Mouse (Mus musculus) B cell, adult 2 months (primary cell): ENCODE data around the gene Fam222b.
A peak's percentile ranks its signal among the peaks of the same experiment; 100 is the strongest.
"Not testable (repeated sequence)": the region's sequence is repeated elsewhere in the genome, so short reads cannot be mapped to it uniquely, and the experiment has no call there.

Experiments
- DNase-seq, 2 experiments: peaks; one replicate each; pipeline ENCODE4 v3.0.0; 2022

Gene Fam222b

DNA sequence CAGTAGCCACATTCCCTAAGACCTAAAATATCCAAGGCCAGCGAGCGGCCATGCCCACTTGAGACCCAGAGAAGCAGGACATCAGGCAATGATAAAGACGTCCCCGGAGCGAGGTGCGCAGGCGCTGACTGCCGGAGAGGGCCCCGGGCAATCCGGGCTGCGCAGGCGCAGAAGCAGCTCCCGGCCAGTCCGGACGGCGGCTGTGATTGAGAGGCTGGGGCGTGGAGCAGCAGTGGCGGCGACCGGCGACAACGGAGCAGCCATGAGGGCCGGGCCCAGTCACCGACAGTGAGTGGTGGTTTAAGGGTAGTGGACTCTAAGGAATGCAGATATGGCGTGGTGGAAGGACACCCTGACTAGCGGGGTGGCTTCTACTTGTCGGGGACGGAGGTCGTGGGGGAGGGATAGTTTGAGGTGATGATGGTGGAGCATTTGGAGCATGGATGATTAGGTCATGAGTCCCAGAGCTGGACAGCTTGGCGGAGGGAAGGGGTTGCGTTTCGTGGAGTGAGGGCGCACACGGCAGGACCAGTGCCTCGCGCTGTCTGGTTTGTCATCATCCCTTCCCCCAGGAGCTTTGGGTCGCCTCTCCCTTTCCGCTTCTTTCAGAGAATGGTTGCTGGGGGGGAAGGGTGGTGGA lies at the start of gene Fam222b:
TSS of gene Fam222b (plus strand) at position 157 of the 640 bp plus-strand sequence.
- DNase-seq = peak; percentile 90 to 91

GRCm38 (mm10) chr11:78044758-78045251 lies 49.7 kb upstream of the Fam222b start:
- no peak for DNase-seq

DNA sequence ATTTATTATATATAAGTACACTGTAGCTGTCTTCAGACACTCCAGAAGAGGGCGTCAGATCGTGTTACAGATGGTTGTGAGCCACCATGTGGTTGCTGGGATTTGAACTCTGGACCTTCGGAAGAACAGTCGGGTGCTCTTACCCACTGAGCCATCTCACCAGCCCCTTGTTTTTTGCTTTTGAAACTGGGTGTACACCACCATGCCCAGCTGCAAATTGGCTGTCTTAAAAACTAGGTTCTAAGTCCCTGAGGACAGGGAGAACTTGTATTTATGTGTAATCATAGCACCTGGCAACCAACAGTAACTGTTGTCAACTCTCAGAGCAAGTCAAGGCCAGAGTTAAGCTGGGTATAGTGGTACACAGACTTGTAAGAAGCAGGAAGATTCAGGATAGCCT lies 45.8 kb upstream of the Fam222b start:
- DNase-seq = not testable (repeated sequence)

- no peak for DNase-seq
Observed at GRCm38 (mm10) chr11:78053078-78053477, 41.4 kb upstream of the Fam222b start.

DNA sequence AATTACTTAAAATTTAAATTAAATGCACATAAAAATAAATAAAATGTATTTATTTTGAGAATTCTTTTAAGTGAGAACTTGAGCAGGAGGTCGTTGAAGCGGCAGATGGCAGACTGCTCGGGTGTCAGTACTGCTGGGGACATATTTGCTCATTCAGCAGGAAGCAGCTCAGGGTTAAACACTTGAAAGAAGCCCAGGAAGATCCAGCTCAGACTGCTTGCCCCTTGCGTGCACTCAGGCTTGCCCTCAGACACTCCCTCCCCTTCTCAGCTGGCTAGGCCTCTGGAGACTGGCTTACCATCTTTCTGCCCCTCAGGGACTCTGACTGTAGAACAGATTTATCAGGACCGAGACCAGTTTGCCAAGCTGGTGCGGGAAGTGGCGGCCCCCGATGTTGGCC lies 37.5 kb upstream of the Fam222b start:
- DNase-seq = no peak

DNA sequence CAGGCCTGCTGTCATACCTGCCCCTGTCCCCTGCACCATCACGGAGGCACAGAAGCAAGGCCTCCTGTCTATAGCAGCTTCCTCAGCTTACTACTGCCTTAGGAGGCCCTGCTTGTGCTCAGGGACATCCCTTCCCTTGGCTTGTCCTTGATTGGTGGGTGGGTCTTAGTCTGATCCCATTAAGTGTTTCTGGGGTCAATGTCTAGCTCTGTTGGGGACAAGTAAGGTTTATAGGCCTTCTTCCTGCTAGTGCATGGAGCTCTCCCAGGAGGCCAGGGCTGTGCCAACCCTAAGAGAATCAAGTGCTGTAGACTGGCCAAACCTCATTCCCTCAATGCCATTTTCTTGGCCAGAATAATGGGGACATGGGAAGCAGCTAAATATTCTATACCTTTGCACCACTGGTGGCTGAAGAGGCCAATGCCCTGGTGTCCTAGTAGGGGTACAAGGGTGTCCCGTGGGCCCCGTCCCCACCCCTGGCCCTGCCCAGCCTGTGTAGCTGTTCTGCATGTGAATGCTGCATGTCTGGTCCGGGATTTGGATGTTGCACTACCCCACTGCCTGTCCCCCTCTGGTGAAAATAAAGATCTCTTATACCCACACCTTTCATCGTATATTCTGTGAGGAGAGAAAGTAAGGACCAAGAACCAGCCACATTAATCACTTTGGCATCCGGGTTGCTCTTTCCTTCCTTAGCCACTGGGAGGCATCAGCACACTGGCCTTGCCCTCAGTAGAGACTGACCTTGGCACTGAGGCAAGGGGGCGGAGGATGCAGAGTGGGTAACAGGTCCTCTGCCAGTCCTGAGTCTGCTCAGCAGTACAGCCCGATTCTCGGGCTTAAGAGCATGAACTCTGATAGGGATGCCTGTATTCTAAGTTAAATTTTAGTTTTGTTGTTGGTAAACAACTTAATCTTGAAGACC lies 34.4 kb upstream of the Fam222b start:
- peak; percentile 58 to 60 for DNase-seq

GRCm38 (mm10) chr11:78062563-78062962 lies 31.9 kb upstream of the Fam222b start:
- no peak for DNase-seq

DNA sequence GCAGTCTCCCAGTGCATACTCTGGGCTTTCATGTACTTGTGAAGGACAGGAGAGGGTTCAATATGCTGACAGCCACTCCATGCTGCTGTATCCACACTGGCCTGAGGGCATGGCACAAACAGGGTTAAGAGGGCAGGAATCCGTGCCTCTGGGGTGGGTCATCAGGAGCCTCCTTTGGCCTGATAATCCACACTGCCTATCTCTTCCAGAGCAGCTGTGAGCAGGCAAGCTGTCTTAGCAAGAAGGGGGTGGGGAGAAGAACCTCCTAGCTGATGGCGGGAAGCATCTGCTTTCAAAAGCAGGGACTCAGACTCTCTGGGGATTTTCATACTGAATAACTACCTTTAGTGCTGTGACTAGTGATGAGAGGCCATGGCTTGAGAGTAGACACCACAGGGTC lies 28.6 kb upstream of the Fam222b start:
- DNase-seq = no peak

DNA sequence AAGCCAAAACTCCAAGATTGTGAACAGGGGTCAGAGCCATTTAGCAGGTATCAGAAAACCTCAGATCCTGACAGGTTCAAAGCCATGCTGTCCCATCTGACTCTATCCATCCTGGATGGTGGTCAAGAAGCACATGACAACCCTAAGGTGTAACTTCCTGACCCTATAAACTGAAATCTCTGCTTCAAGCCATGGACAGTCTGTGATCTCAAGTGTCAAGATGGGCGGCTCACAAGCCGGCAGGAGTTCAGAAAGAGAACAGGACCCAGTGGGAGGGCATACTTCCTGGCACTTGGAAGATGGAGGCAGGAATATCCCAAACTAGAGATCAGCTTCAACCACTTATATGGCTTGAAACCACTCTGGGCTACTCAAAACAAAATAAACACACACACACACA lies 27.8 kb upstream of the Fam222b start:
- no peak for DNase-seq

DNA sequence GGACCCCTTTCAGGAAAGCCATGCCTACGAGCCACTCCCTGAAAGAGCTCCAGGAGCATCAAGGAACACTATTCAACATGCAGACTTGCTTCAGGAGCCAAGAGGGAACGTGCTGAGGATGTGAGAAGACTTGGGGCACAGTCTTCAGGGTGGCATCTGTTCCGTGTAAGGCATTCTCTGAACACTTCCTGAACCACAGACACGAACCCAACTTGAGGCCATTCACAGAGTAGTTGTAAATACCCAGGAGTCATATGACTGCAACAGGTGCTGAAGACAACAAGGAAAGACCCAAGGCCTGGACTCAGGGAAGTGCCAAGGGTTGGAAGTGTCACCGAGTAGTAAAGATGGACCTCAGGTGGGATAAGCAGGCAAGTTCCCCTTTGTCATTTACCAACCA lies 26.9 kb upstream of the Fam222b start:
- DNase-seq = no peak

DNA sequence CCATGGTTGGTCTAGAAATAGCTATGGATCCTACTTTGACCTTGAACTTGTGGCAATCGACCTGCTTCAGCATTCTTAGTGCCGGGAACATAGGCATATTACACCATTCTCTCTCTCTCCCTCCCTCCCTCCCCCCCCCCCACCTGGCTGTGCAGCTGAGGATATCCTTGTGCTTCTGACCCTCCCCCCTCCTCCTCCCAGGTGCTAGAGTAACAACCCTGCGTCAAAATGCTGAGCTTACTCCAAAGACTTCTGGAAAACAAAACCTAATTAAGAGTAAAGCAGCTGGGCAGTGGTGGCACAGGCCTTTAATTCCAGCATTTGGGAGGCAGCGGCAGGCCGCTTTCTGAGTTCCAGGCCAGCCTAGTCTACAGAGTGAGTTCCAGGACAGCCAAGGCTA lies 25.3 kb upstream of the Fam222b start:
- DNase-seq = no peak

- DNase-seq = no peak
Observed at GRCm38 (mm10) chr11:78069646-78070045, 24.8 kb upstream of the Fam222b start.

GRCm38 (mm10) chr11:78071938-78072337 lies 22.5 kb upstream of the Fam222b start:
- no peak for DNase-seq

- no peak for DNase-seq
Observed at GRCm38 (mm10) chr11:78072425-78073130, 21.9 kb upstream of the Fam222b start.

DNA sequence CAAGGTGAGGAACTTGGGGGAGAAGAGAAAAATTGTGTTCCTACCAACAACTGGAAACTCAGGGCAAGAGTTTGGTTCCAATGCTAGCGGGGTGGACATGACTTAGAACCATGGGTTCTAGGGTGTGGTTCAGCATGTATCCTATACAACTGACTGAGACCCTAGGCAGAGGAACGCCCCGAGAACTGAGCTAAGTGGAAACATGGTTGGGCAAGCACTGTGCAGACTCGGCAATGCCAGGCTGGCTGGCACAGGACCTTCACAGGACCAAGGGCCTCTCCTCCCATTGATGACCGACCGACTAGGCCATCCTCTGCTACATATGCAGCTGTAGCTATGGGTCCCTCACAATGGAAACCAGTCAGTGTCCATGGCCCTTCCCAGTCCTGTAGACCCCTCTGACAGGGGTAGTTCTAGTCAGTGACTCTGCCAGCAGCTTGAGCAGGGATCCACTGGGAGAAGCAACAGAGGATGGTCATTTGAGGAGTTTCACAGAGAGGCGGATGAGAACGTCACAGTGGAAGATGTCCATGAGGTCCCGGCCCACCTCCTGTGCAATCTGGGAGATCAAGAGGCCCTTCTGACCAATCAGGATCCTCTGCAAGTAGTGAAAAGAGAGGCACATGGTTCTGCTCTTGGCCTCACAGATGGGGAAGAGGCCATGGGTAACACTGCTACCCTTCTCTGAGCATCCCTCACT lies 20.7 kb upstream of the Fam222b start:
- no peak for DNase-seq

GRCm38 (mm10) chr11:78074277-78074652 lies 20.2 kb upstream of the Fam222b start:
- DNase-seq = no peak

DNA sequence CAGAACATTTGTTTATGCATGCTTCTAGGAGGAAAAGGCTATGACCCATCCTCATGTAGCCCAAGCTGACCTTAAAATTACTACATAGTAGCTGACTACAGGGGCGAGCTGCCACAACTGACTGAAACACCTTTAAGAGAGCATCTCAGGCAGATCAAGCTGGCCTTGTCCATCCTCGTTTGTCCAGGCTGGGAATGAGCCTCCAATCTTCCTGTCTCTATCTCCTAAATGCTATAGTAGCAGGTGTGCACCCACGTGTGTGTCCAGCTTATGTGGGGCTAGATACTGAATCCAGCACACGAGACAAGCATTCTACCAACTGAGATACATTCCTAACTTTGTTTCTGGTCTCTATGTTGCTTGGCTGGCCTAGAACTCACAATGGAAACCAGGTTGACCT lies 19.8 kb upstream of the Fam222b start:
- DNase-seq = no peak

GRCm38 (mm10) chr11:78079961-78080921 lies 14.2 kb upstream of the Fam222b start, which contains the start of gene Eral1:
Gene Eral1, minus strand, starts transcription at chr11:78080383.
- DNase-seq = peak; percentile 79 to 82

- no peak for DNase-seq
Observed at GRCm38 (mm10) chr11:78083595-78083994, 10.9 kb upstream of the Fam222b start.

DNA sequence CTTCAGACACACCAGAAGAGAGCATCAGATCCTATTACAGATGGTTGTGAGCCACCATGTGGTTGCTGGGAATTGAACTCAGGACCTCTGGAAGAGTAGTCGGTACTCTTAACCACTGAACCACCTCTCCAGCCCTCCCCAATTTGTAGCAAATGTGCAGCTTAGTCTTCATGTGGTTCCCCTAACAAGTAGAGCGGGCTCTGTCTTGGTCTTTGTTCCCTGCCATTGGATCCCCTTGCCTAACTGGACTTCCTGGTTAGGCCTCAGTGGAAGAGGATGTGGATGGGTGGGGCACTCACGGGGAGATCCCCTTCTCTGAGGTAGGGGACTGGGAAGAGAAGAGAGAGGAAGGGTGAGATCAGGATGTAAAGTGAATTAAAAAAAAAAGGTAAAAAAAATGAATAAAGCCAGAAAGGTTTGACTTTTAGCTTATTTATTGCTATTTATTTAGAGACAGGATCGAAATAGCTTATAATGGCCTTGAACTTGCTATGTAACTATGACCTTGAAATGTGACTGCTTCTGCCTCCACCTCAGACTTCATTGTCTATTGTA lies 7.5 kb upstream of the Fam222b start:
- no peak for DNase-seq

DNA sequence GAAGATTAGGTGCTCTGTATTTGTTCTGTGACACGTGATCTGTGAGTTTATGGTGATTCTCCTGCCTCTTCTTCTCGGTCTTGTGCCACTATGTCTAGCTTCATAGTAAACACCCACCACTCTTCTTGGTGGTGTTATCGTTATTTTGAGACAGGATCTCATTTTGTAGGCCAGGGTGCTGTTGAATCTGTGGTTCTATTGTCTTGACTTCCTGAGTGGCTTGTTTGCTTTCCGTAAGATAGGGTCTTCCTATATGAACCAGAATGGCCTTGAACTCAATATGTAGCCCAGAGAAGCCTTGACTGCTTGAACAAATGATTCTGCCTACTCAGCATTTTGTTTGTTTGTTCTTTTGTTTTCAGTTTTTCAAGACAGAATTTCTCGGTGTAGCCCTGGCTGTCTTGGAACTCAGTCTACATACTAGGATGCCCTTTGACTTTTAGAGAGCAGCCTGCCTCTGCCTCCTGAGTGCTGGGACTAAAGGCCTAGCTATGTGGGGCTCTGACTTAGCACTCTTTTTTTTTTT lies 6.6 kb upstream of the Fam222b start:
- DNase-seq = no peak
